Mouse (Mus musculus) layer of hippocampus, adult 18-20 months (tissue): ENCODE measurements at regions not wholly inside any gene's neighbourhood (a gene's known extent, or its start where the extent isn't known, plus 50 kb on each side); places are given as distances from the start of the nearest gene placed in this dataset.
"Not testable (repeated sequence)": the region's sequence is repeated elsewhere in the genome, so short reads cannot be mapped to it uniquely, and the experiment has no call there.

Experiments used
- DNase-seq, 2 experiments: peaks; one replicate each; pipeline ENCODE4 v3.0.0; 2022; ENCODE audit warnings: low spot score in 2 of 2

DNA sequence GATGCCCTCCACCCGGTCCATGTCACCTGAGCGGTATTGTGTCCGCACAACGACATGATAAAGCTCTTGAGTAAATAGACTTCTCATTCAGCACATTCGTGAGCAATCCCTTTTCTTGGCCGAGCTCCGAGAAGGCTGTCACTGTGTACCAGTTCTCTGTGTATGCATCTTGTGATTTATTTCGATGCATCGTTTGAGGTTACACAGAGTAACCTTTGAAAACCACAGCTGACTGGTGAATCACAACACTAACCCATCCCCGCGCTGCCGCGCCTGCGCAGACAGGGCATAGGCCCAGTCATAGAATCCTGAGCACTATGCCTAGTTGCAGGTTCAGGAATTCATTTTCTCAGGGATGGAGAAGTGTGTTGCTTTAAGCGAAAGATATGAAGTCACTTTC, 201.4 kb downstream of the Med10 start:
- DNase-seq = peak in 1 of 2 experiments; percentile 23

DNA sequence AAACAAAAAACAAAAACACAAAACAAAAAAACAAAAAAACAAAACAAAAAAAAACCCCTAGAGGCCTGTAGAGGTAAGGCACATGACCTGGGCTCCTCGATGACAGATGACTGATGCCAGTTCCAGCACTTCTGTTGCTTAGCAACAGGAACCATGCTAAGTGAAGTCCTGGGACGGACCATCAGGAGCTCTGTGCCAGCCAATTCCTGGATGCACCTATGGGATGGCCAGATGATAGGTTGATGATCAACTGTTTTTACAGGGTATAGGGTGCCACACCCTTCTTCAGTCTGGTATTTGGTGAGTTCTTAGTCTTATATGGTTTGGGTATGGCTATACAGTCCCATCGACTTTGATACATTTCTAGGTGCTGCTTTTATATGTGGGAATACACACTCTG, 209.9 kb downstream of the Med10 start:
- DNase-seq = no peak

DNA sequence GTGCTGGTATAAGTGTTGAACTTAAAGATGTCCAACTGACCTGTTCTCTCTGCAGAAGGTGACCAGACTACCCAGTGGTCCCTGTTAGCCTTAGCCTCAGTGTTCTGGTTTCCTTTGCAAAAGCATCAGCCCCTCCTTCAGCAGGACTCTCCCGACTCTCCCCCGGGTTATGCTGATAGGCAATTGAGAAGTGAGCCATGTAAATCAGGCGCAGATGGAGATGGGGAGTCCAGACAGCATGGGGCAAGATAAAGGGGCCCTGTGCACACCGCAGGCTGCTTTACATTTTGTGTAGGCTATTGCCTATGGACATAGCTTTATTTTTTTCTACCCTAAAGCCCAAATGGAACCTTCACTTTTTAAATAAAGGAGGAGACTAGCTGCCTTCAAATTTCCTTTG, 213.0 kb downstream of the Med10 start:
- DNase-seq = no peak

DNA sequence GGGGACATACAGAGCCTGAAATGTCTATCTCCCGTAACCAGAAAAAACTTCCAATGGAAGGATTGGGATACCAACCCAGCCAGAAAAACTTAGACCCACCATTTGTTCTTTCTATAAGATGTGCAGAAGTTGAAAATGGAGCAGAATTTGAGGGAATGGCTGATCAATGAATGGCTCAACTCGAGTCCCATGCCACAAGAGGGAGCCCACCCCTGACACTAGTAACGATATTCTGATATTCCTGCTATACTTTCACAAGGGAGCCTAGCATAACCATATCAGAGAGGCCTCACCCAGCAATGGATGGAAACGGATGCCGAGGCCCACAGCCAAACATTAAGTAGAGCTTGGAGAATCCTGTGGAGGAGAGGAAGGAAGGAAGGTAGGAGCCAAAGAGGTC, 215.3 kb downstream of the Med10 start:
- peak in 1 of 2 experiments; percentile 54 for DNase-seq

DNA sequence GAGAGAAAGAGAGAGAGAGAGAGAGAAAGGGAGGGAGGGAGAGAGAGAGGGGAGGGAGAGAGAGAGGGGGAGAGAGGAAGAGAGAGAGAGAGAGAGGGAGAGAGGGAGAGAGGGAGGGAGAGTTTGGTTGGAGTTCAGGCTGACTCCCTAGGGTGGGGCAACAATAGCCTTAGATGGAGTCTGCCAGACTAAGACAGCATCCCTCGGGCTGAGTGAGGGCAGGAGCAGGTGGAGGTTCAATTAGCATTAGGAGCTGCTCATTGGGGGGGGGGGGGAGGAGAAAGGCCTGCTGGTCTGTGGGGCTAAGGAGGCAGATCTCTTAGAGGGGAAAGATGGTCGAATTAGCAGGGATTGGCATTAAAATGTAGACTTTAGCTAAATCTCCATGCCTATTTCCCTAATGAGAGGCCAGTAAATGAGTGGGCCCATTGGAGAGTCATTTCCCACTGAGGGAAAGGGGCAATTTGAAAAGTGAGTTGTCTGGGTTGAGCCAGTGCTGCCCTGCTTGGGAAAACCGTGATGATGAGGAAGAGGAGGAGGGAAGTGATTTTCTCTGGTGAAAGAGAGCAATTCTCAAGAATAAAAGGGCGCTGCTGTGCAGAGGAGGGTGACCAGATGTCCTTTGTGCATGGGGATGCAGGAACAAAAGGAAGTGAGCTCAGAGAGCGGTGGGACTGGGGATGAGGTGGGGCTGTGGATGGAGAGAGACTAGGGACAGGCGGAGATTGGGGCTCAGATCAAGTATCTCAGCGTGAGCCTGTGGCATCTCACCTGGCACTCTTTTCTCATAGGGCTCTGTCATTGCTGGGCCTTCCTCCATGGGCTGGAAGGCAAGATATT, 218.0 kb downstream of the Med10 start:
- DNase-seq = no peak

DNA sequence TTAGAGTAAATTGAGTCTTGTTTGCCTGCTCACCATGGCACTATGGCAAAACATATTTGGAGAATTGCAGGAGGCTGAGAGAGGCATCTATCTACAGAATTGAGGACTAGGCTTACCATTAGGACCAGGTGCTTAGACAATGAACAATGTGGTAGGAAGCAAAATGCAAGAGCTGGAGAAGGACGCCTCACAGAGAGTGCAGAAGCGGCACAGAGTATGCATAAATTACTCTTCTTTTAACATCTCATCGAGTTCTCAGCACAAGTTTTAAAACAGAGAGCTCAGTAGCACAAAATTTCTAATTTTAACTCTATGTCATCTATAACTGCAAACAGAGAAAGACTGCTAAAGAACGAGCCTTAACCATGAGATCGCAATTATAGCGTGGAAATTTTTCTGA, 231.1 kb downstream of the Med10 start:
- no peak for DNase-seq

DNA sequence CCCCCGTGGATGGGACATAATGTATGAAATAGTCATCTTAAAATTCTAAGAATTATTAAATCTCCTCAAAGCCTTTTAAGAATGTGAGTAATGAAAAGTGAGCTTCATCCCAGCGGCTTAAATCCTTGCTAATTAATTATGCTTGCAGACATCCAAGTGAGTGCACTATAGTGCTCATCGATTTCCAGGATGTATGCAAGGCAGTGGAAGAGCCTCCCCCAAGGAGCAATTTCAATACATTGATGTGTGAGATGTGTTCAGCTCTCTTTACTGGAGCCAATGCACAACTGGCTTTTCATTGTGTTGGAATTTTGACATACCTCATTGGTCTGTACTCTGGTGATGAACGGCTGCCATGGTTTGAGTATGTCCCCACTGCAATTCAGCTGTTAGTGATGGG, 231.6 kb downstream of the Med10 start:
- DNase-seq = no peak

DNA sequence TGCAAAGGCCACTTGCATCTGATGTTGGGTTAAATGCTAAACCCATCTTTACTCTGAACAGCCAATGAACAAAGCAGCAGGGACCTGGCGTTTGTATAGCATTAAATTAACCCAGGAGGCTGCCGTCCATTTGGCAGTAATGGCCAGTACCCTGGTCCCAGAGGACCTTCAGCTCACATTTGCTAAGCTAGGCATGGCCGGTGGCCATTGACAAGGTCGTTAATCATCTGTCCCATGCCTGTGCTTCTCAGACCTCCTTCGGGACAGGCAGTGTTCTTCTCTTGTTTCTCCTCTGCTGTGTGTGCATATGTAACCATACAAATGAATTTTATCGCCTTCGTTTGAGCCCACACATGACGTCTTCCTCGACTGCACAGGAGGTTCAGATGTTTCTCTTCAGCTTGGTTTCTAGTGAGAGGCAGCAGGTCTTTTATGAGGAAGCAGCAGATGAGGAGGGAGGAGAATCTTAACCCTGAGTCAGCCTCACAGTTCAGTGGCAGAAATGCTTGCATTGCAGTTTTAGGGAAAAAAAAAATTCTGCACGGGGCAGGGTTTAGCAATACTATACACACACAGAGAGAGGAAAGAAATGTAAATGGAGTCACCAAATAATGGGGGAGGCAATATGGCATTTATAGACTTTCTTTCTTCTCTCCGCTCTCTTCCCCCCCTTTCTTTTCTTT, 235.9 kb downstream of the Med10 start:
- peak in 1 of 2 experiments; percentile 9 for DNase-seq

DNA sequence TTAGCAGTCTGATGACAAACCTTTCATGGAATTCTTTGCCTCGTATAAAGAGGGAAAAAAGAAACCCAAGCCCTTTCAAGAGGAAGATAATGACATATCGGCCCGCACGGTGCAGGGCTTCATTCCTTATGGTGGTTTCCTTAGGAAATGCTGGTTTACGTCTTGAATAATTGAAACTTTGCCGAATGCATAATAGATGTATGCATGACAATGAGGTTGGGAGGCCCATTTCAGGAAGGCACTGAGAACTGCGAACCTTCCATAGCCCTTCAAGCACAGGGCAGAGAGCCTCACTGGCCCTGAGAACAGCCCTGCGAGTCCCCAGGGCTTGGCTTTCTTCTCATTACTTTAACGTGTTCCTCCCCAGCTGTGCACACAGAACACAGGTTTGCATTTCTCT, 255.7 kb downstream of the Med10 start:
- DNase-seq = no peak

DNA sequence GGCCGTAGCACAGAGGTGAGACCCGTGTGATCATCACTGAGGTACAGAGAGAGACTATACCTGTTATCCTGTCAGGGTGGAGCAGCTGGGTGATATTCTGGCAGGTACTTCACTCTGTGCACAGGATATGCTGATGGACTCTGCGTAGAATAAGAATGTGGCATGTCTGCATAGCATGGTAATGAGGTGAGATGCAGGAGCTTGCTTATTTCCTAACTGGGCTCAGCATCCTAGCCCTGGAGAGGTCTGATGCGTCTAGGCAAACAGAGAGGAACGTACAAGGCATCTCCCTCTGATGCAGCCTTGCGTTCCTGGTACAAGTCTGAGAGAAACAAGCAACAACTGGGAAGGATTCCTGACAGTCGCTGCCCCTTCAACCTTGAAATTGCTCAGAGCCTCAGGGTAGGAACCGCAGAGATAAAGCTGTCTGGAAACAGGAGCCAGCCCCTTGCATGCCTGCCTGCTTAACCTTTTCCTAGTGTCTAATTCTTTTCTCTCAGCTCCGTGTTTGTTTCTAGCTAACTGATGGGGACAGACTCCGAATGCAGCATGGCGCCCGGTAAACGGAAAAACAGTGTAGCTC, 259.3 kb downstream of the Med10 start:
- no peak for DNase-seq

DNA sequence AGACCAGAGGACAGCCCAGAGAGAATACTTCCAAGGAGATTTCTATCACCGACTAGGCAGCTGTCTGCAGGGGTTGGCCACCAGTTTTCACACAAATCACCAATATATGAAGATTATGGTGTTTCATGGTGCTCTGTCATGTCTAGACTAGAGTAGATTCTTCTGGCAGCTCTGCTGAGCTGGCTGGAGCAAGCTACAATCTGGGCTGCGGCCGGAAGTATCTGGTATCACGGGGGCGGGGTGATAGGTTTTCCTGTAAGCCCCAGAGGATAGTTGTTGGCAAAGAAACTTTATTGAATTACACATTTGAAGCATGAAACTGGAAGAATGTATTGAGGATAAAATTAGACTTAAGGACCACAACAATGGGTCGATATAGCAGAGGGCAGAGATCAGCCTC, 271.5 kb downstream of the Med10 start:
- no peak for DNase-seq

DNA sequence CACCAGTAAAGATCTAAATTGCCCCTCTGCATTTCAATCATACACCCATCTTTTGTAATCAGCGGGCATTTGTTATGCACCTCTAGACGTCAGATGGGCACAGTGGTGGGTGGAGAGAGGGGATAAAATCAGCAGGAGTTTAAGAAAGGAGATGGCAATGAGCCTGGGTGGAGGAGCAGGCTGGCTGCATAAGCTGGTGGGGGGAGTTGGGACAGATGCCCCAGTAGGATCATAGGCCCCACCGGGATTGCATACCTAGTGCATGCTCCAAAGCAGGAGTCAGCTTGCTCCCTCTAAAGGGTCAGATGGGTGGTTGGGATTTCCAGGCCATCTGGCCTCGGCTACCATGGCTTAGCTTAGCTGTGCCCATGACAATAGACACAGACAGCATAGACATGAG, 273.2 kb downstream of the Med10 start:
- DNase-seq = no peak

DNA sequence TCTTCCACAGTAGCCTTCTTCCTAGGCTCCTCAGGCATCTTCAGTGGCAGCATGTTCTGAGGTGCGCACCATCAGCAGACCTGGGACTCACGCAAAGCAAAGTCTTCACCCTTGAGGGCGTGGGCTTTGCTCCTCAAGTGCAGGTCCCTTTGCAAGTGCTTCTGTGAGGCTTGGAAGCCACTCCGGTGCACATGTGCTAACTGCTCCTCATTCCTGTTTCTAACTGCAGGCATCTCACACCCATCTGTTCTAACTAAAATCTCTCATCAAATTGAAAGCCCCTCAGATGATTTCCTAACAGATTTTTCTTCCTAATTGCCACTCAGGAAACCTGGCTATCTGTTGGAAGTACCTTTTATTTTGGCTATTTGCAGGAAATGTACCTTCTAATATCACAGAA, 278.9 kb downstream of the Med10 start:
- DNase-seq = peak in 1 of 2 experiments; percentile 25

DNA sequence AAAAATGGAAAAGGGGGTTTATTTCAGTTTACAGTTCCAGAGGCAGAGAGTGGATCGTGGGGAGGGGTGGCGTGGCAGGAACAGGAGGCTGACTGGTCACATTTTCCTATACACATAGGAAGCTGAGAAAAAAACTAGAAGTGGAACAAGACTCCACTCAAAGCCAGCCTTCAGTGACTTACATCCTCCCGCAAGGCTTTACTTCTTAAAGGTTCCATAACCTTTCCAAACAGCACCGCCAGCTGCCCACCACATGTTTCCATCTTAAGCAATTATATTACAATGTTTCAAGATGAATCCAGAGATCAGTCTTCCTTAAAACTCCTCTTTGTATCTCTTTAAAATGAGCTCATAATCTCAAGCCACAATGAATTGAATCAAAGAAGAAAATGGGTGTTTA, 290.7 kb downstream of the Med10 start:
- DNase-seq = no peak

DNA sequence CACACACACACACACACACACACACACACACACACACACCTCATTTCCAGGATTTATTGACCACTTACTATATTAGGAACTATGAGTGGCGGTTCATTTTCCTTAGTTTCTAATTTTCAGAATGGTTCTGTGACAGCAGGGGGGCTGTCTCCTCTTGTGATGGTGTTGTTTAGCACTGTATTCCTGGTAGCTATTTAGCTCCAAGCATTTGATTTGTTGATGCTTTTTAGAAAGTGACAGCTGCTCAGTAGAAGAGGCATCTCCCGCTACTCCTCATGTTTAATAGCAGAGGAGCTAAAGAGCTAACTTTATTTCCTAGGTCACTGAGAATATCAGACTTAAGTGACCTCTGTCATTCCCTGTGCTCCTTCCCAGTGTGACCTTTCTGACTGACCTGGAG, 291.8 kb downstream of the Med10 start:
- DNase-seq = peak in 1 of 2 experiments; percentile 27

DNA sequence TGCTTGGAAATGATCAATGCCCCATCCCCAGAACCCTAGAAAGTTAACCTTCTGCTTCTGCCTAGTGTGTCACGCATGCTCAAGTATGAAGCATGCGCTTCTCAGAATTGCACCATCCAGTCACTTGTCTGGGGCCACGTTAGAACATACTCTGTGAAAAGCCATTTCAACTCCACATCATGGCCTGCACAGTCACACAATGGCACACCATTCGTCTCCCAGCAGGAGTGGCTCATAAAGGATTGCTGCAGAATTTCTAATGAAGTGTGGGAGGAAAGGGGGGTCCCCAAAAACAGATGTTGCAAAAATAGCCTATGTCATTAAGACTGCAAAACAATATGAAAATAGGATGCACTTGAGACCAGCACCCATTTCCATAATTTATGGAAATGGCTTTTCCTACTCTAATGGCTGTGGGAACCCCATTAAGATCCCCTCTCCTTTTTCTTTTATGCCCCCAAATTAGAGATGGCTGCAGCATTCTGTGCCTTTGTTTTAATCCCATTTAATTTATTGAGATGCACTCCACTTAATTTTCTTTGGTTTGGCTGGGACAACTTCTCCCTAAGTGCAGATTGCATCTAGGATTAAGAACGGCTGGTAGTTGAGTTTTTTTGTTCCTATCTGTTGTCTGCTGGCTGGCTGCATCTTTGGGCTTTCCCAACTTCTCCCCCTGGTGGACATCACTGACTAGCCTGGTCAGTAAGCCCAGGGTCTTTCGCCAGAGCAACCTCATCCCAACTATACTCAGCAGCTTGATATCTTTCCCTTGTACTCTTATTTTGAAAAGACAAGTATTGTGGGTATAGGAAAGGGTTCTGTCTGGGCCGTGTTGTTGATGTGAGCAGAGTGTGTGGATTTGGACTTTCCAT, 294.5 kb downstream of the Med10 start:
- DNase-seq = no peak

DNA sequence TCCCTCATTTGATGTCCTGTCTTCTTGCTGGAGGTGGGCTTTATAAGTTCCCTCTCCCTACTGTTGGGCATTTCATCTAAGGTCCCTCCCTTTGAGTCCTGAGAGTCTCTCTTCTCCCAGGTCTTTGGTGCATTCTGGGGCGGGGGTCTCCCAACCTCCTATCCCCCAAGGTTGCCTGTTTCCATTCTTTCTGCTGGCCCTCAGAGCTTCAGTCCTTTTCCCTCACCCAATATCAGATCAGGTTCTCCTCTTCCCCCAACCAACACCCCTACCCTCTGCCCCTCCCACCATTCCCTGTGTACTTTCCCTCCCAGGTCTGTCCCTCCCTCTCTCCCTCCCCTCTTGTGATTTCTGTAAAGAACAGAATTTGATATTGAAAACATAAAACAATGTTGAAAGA, 297.9 kb downstream of the Med10 start:
- not testable (repeated sequence) for DNase-seq

DNA sequence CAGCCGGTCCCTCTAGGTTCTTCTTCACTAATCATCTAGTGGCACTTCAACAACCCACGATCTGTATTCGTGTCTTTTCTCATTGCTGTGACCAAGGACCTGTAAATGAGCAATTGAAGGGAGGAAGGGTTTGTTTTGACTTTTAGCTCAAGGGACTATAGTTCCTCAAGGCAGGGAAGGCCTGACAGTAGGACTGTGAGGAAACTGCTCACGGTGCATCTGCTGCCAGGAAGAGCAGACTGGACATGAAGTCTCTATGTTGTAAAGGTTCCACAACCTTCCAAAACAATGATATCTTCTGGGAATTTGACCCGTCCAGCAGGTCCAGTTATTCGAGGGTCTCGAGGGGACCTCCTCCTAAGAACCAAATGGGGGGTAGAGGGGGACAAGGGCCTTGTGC, 300.8 kb downstream of the Med10 start:
- DNase-seq = no peak

DNA sequence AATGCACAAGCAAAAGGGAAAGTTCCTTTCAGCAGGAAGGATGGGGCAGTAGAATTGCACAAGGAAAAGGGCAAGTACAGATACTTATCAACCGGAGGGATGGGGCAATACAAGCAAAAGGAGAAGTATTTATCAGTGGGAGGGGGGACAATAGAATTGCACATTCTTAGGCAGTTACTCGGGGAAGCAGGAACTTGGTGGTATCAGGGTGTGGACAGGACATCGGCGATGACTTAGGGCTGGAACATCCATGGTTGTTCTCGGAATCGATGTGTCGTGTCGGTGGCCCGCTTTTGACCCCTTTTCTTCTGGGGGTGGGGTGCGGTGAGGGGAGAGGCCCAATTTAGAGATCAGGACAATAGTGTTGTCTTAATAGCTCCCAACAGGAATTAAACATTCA, 301.3 kb downstream of the Med10 start:
- DNase-seq = not testable (repeated sequence)

DNA sequence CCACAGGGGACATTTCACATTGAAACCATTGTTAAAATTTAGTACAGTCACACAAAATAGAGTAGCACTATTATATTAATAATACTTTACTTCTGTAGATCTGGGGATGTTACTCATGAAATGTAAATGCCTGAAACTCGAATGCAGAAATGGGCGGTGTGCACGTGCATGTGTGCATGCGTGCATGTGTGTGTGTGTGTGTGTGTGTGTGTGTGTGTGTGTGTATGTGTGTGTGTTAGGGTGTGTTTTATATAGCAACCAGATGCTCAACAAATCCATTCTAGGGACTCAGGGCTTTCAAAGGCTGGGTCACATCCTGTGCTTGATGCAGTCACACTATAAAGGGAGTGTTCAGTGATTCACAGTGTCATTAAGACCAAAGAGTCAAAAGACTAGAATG, 301.7 kb downstream of the Med10 start:
- no peak for DNase-seq

DNA sequence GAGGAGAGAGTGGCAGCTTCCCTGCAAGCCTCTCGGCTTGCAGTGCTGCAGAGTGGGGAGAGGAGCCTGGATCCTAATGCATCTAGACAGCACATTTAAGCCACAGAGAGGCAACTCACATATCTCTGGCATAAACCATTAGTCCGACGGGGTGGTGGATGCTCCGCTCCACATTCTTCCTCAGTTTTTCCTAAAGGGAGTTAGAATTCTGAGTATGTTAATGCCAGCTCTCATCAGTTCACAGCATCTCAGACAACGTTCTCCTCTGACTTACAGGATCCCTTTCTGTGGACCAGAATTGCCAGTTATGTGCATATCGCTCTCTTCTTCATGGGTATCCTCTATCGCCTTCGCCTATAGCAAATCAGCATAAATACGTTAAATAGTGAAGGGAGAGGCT, 313.4 kb downstream of the Med10 start:
- DNase-seq = no peak
